Mouse (Mus musculus) heart, postnatal 25 days (tissue): ENCODE results near the gene Nlgn2. TPM values are rescaled to one million over a fixed set of nuclear protein-coding genes. Genes with fewer than 3 reads are reported as not detected.
A peak's percentile ranks its signal among the peaks of the same experiment; 100 is the strongest.
"Not testable (repeated sequence)": the region's sequence is repeated elsewhere in the genome, so short reads cannot be mapped to it uniquely, and the experiment has no call there.

Experiments
- DNase-seq: peaks from one replicate; pipeline ENCODE4 v3.0.0; 2022; ENCODE audit warnings: low spot score
- intact Hi-C: fragments of 180-260 bp; cut with DNase I; formaldehyde crosslinking; loops from one replicate; pipeline ENCODE4 v1.15.1; 2025
- total RNA-seq, 2 experiments: library from RNA; stranded (reverse); gene quantifications; 2 replicates each; pipeline ENCODE4 v1.2.3; 2021

Nlgn2 gene
- total RNA-seq, 2 experiments from 2014 or later, result 4.4 to 5.4 TPM

- intact Hi-C loops, result loop anchor here (10.0 kb wide), 2 partner anchors 186 to 216 kb away; partner anchors contain the start of genes Senp3, Sox15 and Tnfsf13
- DNase-seq, result no peak
Measured at GRCm38 (mm10) chr11:69870289-69871069, 32.9 kb upstream of the Nlgn2 start.

DNA sequence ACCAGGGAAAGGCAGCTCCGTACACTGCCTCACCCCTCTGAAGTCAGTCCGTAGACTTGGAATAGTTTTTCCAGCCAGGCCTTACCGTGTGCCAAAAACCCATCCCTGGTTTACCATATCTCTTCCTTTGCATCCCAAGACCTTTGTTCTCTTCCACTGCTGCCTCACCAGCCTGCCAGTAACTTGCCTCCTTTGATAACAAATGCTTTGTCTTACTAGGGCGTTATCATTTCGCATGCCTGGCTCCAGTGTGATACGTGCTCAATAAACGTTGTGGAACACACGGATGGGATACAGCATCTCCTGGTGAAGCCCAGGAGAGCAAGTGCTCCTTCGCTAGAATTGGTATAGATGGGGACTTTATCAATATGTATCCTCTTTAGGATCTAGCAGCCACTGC lies 29.8 kb upstream of the Nlgn2 start:
- intact Hi-C loops, result no loop called here
- DNase-seq, result no peak

DNA sequence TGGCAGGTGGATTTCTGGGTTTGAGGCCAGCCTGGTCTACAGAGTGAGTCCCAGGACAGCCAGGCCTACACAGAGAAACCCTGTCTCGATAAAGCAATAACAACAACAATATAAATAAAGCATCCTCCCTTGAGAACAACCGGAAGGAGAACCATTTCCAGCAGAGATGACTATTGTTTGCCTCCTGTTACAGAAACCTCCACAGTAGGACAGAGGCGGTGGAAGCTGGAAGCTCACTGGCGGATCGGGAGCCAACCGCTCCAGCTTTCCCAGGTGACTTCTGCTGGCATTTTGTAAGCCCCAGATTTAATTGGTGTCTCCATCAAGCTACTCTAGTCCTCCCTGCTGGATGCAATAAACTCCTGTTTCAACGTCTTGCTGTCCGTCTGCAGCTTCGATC lies 28.0 kb upstream of the Nlgn2 start:
- intact Hi-C loops, result no loop called here
- no peak for DNase-seq

DNA sequence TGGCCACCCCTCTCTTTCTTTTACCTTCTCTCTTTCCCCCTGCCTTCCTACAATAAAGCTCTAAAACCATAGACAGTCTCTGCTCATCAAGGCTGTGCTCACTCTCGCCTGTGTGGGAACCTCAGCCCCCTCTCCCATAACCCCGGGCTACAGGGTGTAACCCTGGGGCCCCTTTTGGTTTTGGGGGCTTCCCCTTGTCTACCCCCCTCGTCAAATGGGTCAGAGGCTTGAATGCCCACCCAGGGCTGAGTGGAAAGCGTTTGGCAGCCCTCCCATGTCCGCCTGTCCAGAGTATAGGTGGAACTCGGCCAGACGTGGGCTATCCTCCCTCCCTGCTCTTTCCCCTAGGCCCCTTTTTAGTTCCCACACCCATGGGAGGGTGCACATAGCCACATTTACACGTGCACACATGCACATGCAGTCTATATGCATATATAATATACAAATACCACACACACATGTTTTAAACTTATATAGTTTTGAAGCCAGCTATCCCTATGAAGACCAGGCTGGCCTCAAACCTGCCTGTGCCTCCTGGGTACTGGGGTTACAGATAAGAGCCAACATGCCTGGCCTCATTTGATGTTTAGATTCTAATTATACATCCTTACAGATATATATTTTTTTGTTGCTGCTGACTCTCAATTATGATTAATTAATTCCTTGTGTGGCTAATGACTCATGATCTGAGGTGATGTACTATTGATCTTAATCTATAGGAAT lies 26.7 kb upstream of the Nlgn2 start:
- no peak for DNase-seq

DNA sequence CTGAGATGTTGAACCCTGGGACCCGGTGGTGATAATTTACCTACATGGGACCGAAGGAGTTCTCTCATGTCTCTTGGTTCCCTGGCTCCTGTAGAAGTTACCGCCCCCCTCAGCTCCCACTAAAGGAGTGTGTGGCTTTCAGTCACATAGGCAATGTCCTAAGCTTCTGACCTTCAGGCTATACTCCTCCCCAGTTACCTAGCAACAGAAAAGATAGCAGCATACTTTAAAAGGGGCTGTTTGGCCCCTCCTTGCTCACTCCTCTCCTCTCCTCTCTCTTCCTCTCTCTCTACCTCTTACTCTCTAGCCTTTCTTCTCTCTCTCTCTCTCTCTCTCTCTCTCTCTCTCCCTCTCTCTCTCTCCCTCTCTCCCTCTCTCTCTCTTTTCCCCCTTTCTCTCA lies 26.1 kb upstream of the Nlgn2 start:
- DNase-seq, intact Hi-C loops: not testable (repeated sequence)

More for the DNA sequence above, 26.7 kb upstream of the Nlgn2 start:
- intact Hi-C loops, result no loop called here

DNA sequence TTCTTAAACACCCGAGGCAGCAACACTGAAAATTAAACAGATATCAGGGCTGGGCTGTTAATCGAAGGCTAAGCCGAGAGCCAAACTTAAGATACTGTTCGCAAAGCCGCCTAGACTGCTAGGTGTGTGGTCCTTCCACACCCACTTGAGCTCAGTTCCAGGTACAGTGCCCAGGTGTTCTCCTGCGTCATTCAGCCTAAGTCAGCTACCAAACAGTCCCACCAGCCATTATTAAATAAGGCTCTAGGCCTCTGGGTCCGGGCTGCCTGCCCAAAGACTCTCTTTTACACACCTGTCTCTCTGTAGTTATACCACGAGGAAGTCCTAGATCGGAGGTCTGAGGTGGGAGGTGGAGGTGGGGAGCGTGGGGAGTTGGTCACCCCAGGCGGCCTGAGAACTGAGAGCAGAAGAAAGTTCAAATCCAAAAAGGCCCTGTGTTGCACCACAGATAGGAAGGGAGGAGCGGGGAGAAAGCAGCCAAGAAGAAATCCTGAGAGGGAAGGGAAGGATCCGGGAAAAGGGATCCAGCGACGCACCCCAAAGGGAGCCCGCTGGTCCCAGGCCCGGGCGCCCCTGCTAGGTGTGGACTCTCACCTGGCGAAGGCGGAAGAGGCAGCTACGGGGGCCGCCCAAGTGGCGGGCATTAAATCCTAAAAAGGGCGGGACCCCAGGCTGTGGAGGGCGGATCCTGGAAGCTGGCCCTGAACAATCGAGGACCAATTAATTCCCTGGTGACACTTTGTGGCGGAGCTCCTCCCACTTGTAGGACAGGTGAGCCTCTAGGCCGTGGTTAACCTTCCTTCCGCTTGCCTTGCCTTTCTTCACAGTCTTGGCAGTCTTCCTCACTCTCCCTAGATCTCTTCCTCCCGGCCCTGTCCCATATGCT lies 20.8 kb upstream of the Nlgn2 start, which contains the start of gene Tnk1:
Tnk1 (minus strand) TSS at position 618 of the 886 bp plus-strand sequence.
- intact Hi-C loops, result no loop called here
- DNase-seq, result no peak

DNA sequence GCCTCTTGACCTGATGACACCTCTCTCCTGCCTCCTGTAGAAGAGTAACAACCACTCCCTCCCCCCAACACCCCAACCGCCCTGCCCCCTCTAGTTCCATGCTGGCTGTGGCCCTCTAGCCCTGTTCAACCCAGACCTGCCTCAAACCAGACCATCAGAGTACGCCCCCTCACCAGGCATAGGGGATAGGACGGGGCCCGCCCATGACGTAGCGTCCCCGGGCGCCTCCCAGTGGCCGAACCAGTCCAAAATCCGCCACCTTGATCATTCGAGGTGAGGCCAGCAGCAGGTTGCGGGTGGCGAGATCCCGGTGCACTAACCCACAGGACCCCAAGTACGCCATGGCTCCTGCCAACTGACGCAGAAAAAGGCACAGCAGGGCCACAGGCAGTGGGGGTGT lies 17.8 kb upstream of the Nlgn2 start:
- intact Hi-C loops, result loop anchor here (2.0 kb wide), 1 partner anchor 21 kb away; no protein-coding TSS in a partner anchor
- DNase-seq, result no peak

- no peak for DNase-seq
- intact Hi-C loops, result loop anchor here (2.0 kb wide), 1 partner anchor 22 kb away; no protein-coding TSS in a partner anchor
Measured at GRCm38 (mm10) chr11:69854680-69855079, 17.1 kb upstream of the Nlgn2 start.

- intact Hi-C loops, result loop anchor here (2.0 kb wide), 1 partner anchor 23 kb away; no protein-coding TSS in a partner anchor
- no peak for DNase-seq
Measured at GRCm38 (mm10) chr11:69853994-69854393, 16.4 kb upstream of the Nlgn2 start.

GRCm38 (mm10) chr11:69850754-69851153 lies 13.2 kb upstream of the Nlgn2 start:
- intact Hi-C loops, result no loop called here
- no peak for DNase-seq

DNA sequence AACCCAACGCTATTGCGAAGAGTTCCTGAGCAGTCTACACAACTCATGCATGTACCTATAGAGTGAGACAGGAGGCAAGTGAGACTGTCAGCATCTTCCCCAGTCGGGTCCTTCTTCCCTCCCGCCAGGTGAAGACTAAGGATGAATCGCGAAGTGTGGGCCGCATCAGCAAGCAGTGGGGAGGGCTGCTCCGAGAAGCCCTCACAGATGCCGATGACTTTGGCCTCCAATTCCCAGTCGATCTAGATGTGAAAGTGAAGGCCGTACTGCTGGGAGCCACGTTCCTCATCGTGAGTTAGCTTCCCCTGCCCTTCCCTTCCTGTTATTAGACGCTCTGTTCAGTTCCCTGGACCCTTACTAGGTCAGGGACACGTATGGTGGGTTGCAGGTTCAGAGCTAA lies 12.3 kb upstream of the Nlgn2 start:
- DNase-seq, result no peak
- intact Hi-C loops, result no loop called here

GRCm38 (mm10) chr11:69849128-69849527 lies 11.5 kb upstream of the Nlgn2 start:
- DNase-seq, result no peak
- intact Hi-C loops, result no loop called here

DNA sequence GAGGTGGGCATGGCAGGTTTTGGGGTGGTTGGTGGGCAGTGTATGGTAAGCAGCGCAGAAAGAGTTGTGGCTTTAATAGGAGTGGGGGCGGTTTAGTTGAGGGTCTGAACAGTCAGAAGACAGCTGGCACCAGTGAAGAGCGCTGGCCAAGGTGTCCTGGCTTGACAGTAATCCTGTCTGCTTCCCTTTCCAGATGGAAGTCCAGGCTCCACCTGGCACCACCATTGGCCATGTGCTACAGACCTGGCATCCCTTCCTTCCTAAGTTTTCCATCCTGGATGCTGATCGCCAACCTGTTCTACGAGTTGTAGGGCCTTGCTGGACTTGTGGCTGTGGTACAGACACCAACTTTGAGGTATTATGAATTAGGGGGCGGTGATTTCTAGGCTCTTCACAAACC lies 10.4 kb upstream of the Nlgn2 start:
- intact Hi-C loops, result no loop called here
- no peak for DNase-seq

GRCm38 (mm10) chr11:69846738-69847688 lies 9.4 kb upstream of the Nlgn2 start:
- DNase-seq, result no peak
- intact Hi-C loops, result no loop called here

DNA sequence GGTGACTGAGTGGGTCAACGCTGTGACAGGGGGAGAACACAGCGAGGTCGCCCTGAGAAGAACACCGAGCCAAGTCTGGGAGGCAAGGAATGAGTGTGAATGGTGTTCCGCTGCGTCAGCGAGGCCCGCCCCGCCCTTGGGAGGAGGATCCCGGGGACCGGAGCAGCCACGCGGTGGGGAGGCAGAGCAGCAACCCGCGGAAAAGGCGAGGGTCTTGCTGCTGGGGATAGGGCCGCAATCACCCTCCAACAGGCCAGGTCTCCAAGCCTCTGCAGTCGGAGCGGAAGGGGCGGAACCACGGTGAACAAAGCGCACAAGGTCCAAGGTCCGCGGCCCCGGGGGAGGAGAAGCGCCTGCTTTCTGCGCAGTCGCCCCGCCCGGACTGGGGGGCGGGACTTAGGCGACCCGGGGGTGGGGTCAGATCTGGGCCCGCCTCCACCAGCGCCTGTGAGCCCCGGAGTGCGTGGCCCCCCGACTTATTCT lies 8.7 kb upstream of the Nlgn2 start, which contains the start of gene Plscr3:
Plscr3 (plus strand) TSS at position 179 of the 483 bp plus-strand sequence.
- intact Hi-C loops, result no loop called here
- peak; percentile 85 for DNase-seq

- intact Hi-C loops, result no loop called here
- no peak for DNase-seq
Measured at GRCm38 (mm10) chr11:69838714-69839104, 1.1 kb upstream of the Nlgn2 start.

GRCm38 (mm10) chr11:69837952-69838713 lies 549 bp upstream of the Nlgn2 start, which contains the start of gene Tmem256:
Gene Tmem256 (plus strand): TSS chr11:69838514.
- intact Hi-C loops, result loop anchor here (2.0 kb wide), 1 partner anchor 39 kb away; no protein-coding TSS in a partner anchor
- peak; percentile 95 for DNase-seq
